Mouse (Mus musculus): ENCODE data around the gene H2-Ke6. TPM values are rescaled to one million over a fixed set of nuclear protein-coding genes. Genes with fewer than 3 reads are reported as not detected.
A peak's percentile ranks its signal among the peaks of the same experiment; 100 is the strongest.

H2-Ke6 gene
- polyA plus RNA-seq, 1 experiment, result 91.2 TPM

DNA sequence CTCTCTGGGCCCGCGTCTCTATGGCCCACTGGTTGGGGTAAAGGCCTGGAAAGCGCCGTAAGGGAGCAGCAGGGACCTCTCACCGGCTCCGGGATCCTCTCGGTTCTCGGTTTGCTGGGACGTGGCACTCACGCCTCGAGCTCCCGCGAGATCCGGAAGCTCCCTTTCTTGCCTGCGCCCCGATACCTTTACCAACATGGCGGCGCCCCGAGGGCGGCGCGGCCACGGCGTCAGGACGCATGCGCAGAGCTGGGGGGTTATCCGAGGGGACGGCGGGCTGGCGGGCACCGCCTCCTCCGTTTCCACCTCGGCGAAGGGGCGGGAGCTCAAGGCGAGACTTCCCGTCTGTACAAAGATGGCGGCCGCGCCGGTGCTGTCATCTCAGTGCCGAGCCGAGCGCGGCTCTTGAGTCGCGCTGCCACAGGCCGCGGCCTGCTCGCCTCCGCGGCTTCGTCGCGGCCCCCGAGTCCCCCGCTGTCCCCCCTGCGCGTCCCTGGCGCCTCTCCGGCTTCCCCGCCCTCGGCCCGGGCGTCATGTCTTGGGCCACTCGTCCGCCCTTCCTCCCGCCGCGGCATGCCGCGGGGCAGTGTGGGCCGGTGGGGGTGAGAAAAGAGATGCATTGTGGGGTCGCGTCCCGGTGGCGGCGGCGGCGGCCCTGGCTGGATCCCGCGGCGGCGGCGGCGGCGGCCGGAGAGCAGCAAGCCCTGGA is 3.8 kb upstream of the H2-Ke6 start, which contains the start of the genes Slc39a7 and Rxrb:
Gene Slc39a7 (minus strand): TSS at position 218 of the 709 bp plus-strand sequence.
Gene Rxrb (plus strand): TSS at position 348 of the 709 bp plus-strand sequence.
- peak within 1 kb of the TSS; percentile 97 for H3K4me3 ChIP-seq (replicated peaks; ENCODE audit: extremely low read depth, low read depth, low read length)
- peaks cover 19% of the 10 kb centered on the region for H3K4me1 ChIP-seq (ENCODE audit: control insufficient read depth, insufficient read depth, low read length)
- TF ChIP-seq CTCF (IDR thresholded peaks at IDR 0.05; ENCODE audit: insufficient read depth, low read length) (no peak), POLR2A (IDR thresholded peaks at IDR 0.05; ENCODE audit: borderline replicate concordance, extremely low read depth, low read depth, low read length) (peak; percentile 67)
- peak; percentile 97 for DNase-seq
- under 1% methylated on average over 85 of the region's 88 CpGs for WGBS

DNA sequence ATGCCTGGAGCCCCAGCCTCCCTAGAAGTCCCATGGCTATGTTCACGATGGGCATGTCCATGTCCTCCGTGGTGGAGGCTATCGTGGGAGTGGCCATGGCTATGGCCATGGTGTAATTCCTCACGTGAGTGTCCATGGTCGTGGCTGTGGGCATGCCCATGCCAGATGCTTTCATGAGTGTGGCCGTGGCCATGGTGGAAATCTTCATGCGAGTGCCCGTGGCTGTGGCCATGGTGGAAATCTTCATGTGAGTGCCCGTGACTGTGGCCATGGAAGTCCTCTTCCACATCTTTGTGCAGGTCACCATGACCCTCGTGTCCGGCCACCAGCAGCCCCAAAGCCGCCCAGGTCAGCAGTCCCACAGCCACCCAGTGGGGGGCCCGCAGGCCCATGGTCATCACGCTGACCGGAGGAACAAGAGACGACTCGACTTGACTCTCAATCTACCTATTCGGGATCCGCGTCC is 3.0 kb upstream of the H2-Ke6 start:
- WGBS, result 2% methylated on average over 20 of the region's 20 CpGs
- H3K4me1 ChIP-seq (ENCODE audit: control insufficient read depth, insufficient read depth, low read length), result peaks cover 20% of the 10 kb centered on the region
- DNase-seq, result no peak
- H3K4me3 ChIP-seq (replicated peaks; ENCODE audit: extremely low read depth, low read depth, low read length), result peak overlapping the region; percentile 97
- no peak for TF ChIP-seq POLR2A (IDR thresholded peaks at IDR 0.05; ENCODE audit: borderline replicate concordance, extremely low read depth, low read depth, low read length)
- TF ChIP-seq CTCF (IDR thresholded peaks at IDR 0.05; ENCODE audit: insufficient read depth, low read length), result no peak

DNA sequence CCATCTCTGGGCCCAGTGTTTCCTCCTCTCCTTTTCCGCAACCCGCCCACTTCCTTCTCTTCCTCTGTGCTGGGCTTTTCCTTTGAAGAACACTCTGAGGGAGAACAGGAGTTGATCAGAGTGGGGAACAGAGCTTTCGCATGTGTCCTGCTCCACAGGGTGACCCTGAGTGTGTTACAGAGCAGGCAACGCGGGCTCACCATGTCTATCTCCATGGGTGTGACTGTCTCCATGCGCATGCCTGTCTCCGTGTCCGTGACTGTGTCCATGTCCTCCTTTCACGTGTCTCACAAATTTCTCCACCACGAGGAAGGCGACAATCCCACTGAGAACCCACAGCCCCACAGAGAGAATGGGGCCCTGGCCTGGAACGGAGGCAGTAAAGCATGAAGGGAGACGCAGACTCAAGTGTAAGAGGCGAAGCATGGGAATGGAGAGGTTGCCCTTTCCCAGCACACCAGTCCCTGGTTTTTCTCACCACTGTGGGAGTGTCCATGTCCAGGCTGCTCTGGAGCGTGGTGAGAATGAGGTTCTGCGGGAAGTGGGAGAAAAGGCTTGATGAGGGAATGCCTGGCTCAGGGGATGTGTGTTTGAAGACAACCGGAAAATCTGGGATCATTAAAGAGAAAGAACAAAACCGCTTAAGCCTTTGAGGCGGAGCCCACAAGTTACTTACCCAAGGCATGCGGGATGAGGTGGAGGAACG is 2.2 kb upstream of the H2-Ke6 start:
- Histone ChIP-seq H3K4me1 (ENCODE audit: control insufficient read depth, insufficient read depth, low read length) (peaks cover 24% of the 10 kb centered on the region), H3K4me3 (replicated peaks; ENCODE audit: extremely low read depth, low read depth, low read length) (no peak overlapping the region)
- TF ChIP-seq CTCF (IDR thresholded peaks at IDR 0.05; ENCODE audit: insufficient read depth, low read length) (no peak), POLR2A (IDR thresholded peaks at IDR 0.05; ENCODE audit: borderline replicate concordance, extremely low read depth, low read depth, low read length) (0 out of 2 replicates have a peak, but pooled peaks have one; percentile 12)
- WGBS, result 68% methylated on average over 21 of the region's 21 CpGs
- no peak for DNase-seq

DNA sequence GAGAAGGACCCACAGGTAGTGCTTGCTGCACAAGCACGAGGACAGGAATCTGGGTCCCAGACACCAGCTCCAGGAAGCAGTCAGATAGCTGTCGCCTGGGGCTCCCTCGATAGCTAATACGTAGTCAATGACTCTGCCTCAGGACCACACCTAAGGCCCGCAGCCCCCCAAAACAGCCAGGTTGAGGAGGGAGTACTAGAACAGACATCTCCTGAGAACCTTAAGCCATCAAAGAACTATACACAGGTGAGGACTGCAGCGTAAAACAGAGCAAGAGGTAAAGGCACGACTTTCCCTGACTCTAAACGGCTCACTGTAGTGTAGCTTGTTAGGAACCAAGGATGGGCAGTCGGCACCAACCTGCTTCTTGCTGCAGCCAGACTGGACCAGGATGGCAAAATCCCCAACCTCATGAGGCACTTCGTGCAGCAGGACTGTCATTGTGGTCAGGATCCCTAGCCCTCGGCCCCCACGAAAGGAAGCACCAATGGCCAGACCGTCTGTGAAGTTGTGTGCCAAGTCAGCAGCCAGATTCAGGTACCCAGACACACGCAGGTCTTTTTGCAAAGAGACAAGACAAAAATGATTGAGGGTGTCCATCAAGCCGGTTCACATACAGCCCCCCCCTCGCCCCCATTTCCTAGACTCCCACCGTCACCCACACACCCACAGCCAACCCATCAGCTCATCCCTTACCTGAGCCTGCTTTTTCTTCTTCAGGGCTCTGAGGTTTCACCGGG is 1.5 kb upstream of the H2-Ke6 start:
- DNase-seq, result no peak
- TF ChIP-seq CTCF (IDR thresholded peaks at IDR 0.05; ENCODE audit: insufficient read depth, low read length), result no peak
- TF ChIP-seq POLR2A (IDR thresholded peaks at IDR 0.05; ENCODE audit: borderline replicate concordance, extremely low read depth, low read depth, low read length), result no peak
- Histone ChIP-seq H3K4me1 (ENCODE audit: control insufficient read depth, insufficient read depth, low read length) (peaks cover 24% of the 10 kb centered on the region), H3K4me3 (replicated peaks; ENCODE audit: extremely low read depth, low read depth, low read length) (no peak overlapping the region)
- WGBS, result 84% methylated on average over 18 of the region's 18 CpGs

DNA sequence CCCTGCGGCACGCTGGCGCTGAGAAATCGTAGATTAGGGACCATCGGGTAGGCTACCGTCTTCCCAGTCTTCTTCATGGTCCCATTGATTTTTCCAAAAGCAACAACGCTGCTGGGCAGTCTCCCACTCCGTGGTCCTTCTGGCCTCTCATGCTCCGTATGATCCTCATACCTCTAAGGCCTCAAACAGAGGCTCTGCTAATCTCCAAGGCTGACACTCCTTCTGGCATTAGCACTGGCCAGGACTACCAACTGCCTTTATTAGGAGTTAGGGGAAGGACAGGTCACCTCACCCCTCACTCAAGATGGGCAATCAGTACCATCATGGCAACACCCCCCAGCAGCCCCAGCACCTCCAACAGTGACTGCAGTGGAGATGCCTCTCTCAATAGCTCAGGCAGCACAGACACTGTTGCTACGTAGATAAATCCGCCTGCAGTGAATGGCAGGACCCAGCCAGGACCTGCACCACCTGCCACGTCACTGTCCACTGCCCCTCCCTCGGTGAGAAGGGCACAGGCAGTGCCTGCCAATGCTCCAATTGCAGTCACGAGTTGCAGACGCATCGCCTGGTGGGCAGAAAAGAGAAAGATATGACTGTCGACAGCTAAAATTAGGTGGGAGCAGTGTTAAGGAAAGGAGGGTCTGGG is 765 bp upstream of the H2-Ke6 start:
- TF ChIP-seq POLR2A (IDR thresholded peaks at IDR 0.05; ENCODE audit: borderline replicate concordance, extremely low read depth, low read depth, low read length) (no peak), CTCF (IDR thresholded peaks at IDR 0.05; ENCODE audit: insufficient read depth, low read length) (no peak)
- Histone ChIP-seq H3K4me1 (ENCODE audit: control insufficient read depth, insufficient read depth, low read length) (peaks cover 26% of the 10 kb centered on the region), H3K4me3 (replicated peaks; ENCODE audit: extremely low read depth, low read depth, low read length) (no peak overlapping the region)
- WGBS, result 83% methylated on average over 17 of the region's 17 CpGs
- DNase-seq, result no peak

DNA sequence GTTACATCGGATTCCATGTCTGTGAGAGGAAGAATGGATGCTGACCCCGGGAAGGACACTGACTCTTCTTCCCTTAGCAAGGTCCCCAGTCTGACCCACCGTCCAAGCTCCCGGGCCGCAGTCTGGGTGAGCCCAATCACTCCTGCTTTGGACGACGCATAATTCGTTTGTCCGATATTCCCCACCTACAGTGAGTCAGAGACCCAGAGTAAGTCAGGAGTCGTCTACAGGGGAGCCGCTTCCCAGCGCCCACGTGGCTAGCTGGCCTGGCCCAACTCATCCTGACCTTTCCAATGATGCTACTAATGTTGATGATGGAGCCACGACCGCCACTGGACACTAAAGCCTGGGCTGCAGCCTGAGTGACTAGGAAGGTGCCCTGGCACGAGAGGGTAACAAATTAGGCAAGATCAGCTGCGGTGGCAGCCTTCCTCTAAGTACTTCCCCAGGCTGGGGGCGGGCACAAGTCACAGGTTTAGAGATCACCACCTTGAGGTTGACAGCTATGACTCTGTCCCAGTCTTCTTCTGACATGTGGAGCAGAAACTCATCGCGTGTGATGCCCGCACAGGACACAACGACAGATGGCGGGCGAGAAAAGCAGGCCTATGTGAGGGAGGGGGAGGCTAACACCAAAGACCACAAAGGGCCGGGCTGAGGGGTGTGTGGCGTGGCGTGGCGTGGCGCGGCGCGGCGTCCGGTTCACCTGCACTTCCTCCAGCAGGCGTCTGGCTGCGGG is 774 bp downstream of the H2-Ke6 start:
- 17% methylated on average over 36 of the region's 36 CpGs for WGBS
- peak; percentile 50 for DNase-seq
- Histone ChIP-seq H3K4me1 (ENCODE audit: control insufficient read depth, insufficient read depth, low read length) (peaks cover 24% of the 10 kb centered on the region), H3K4me3 (replicated peaks; ENCODE audit: extremely low read depth, low read depth, low read length) (peak overlapping the region; percentile 93)
- TF ChIP-seq CTCF (IDR thresholded peaks at IDR 0.05; ENCODE audit: insufficient read depth, low read length) (no peak), POLR2A (IDR thresholded peaks at IDR 0.05; ENCODE audit: borderline replicate concordance, extremely low read depth, low read depth, low read length) (no peak)

DNA sequence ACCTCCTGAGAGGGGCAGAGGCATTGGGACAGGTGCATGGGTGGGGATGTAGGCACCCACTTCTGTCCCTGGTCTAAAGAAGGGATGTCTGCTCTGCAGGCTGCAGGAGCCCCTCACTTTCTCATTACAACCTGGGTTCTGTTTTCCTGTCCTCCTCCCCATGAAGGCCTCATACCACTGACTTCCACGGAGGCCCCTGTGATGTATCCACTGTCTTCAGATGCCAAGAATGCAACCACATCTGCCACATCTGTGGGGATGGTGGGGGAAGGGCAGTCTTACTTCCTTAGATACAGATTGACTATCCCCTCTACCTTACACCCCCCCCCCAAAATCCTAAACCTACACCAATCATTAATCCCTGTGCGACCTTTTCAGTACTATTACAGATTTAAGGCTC is 1.6 kb downstream of the H2-Ke6 start:
- 47% methylated on average over 2 of the region's 2 CpGs for WGBS
- DNase-seq, result no peak
- Histone ChIP-seq H3K4me3 (replicated peaks; ENCODE audit: extremely low read depth, low read depth, low read length) (no peak overlapping the region), H3K4me1 (ENCODE audit: control insufficient read depth, insufficient read depth, low read length) (peaks cover 24% of the 10 kb centered on the region)
- no peak for TF ChIP-seq CTCF (IDR thresholded peaks at IDR 0.05; ENCODE audit: insufficient read depth, low read length)
- no peak for TF ChIP-seq POLR2A (IDR thresholded peaks at IDR 0.05; ENCODE audit: borderline replicate concordance, extremely low read depth, low read depth, low read length)

DNA sequence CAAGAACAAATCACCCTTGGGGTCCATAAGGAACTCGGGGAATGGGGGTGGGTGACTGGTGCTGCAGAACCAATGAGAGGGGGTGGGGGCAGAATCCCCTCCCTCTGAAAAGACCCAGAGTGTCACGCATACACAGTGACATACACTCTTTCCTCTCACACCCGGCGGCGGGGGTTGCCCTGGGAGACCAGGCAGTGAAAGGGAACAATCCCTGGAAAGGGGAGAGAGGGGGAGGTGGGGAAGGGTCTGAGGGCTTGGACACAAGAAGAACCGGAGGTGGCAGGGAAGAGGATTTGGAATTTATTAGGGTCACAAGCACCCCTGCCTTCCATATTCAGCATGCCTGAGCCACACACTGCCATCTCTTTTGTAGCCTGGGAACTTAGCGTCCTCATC is 2.1 kb downstream of the H2-Ke6 start:
- TF ChIP-seq CTCF (IDR thresholded peaks at IDR 0.05; ENCODE audit: insufficient read depth, low read length), result no peak
- no peak for TF ChIP-seq POLR2A (IDR thresholded peaks at IDR 0.05; ENCODE audit: borderline replicate concordance, extremely low read depth, low read depth, low read length)
- H3K4me3 ChIP-seq (replicated peaks; ENCODE audit: extremely low read depth, low read depth, low read length), result no peak overlapping the region
- WGBS, result 41% methylated on average over 7 of the region's 7 CpGs
- DNase-seq, result no peak
- H3K4me1 ChIP-seq (ENCODE audit: control insufficient read depth, insufficient read depth, low read length), result peaks cover 23% of the 10 kb centered on the region
